Mouse (Mus musculus) adipose tissue, adult 10 weeks (tissue): Measurements from ENCODE around the gene Gm27235. TPM values are rescaled to one million over a fixed set of nuclear protein-coding genes. Genes with fewer than 3 reads are reported as not detected.

Experiments
- polyA plus RNA-seq: library from polyadenylated mRNA; stranded (reverse); fragments of 350-450 nt; fragmentation: Illumina TruSeq; extraction: RNeasy Lipid Tissue Mini Kit (QIAGEN cat#74804); gene quantifications from one replicate; pipeline ENCODE4 v1.2.3, GENCODE M21; 2014; ENCODE audit warnings: low read depth, low replicate concordance

Gene Gm27235
- 100 TPM for polyA plus RNA-seq

GRCm38 (mm10) chr9:35790001-35790400, at the start of gene Gm27235, which contains the start of gene D730048I06Rik:
TSS of gene Gm27235 (minus strand) at chr9:35790101.
TSS of gene D730048I06Rik (minus strand) at chr9:35790112.

GRCm38 (mm10) chr9:35778009-35778408, 11.9 kb downstream of the Gm27235 start, which contains the start of gene Gm17727:
TSS of gene Gm17727 (minus strand) at chr9:35778109.

GRCm38 (mm10) chr9:35740749-35741148, 49.2 kb downstream of the Gm27235 start, which contains the start of gene Gm17677:
TSS of gene Gm17677 (plus strand) at chr9:35741049.

Other genes starting within 250 kb of the Gm27235 start
- gene Ddx25, start 231.6 kb downstream of the Gm27235 start, polyA plus RNA-seq, result 1.7 TPM
- 8.2 TPM for gene Pus3, start 231.5 kb downstream of the Gm27235 start, polyA plus RNA-seq
- gene Pate2, start 219.8 kb downstream of the Gm27235 start, polyA plus RNA-seq, result 172 TPM
- gene Hyls1, start 219.7 kb downstream of the Gm27235 start, polyA plus RNA-seq, result 19.2 TPM
- 4.2 TPM for gene Pate4, start 178.2 kb downstream of the Gm27235 start, polyA plus RNA-seq
- 42.8 TPM for gene Pate3, start 141.9 kb downstream of the Gm27235 start, polyA plus RNA-seq
- 148 TPM for gene Pate1, start 102.7 kb downstream of the Gm27235 start, polyA plus RNA-seq
- gene Gm17677, start 49.1 kb downstream of the Gm27235 start, polyA plus RNA-seq, result 72.9 TPM
- 204 TPM for gene Gm17727, start 12.0 kb downstream of the Gm27235 start, polyA plus RNA-seq
- 1,154 TPM for gene D730048I06Rik, start within 50 bp of the Gm27235 start, polyA plus RNA-seq
- 826 TPM for gene 9230110F15Rik, start 54.0 kb upstream of the Gm27235 start, polyA plus RNA-seq
- gene 9230113P08Rik, start 118.3 kb upstream of the Gm27235 start, polyA plus RNA-seq, result 1,684 TPM